Mouse (Mus musculus): ENCODE data around the gene Hist1h2an.
"Not testable (repeated sequence)": the region's sequence is repeated elsewhere in the genome, so short reads cannot be mapped to it uniquely, and the experiment has no call there.

DNA sequence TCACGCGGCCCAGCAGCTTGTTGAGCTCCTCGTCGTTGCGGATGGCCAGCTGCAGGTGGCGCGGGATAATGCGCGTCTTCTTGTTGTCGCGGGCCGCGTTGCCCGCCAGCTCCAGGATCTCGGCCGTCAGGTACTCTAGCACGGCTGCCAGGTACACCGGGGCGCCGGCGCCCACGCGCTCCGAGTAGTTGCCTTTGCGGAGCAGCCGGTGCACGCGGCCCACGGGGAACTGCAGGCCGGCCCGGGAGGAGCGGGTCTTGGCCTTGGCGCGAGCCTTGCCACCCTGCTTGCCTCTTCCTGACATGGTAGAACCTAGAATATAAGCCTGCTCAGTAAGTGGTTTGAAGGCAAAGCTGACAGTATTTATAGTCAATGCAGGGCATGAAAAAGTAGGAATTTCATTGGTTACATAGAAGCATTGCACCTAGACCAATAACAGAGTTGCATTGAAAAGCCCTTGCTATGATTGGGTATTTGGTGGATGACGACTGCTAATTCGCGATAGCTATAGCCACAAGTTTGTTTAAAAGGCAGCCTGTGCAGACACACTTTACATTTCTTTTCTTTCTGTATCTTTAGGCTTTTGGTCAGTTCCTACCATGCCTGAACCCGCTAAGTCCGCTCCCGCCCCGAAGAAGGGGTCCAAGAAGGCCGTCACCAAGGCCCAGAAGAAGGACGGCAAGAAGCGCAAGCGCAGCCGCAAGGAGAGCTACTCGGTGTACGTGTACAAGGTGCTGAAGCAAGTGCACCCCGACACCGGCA lies 33.3 kb downstream of the Hist1h2an start, which contains the start of the genes Hist1h2ak and Hist1h2bn:
- peak; percentile 50 for TF ChIP-seq CTCF (IDR thresholded peaks at IDR 0.05; ENCODE audit: low read depth)
- TF ChIP-seq EP300 (optimal IDR thresholded peaks at IDR 0.05), result not testable (repeated sequence)
